Mouse (Mus musculus) neural tube, embryonic 15.5 days (tissue): Measurements from ENCODE around the gene Cpsf4l. TPM values are rescaled to one million over a fixed set of nuclear protein-coding genes. Genes with fewer than 3 reads are reported as not detected.

Source experiments
- ATAC-seq: fragments of 200-750 bp; cut with Nextera tagmentation; 2 replicates; pipeline ENCODE4 v1.8.0; 2017; ENCODE audit warnings: mild to moderate bottlenecking, moderate TSS enrichment, moderate library complexity; ENCODE audit not compliant: low FRiP score
- H3K27ac ChIP-seq: fragments of 300-500 bp; sonication (generic); replicated peaks from 2 replicates; pipeline ENCODE4 v1.5.1; 2015; ENCODE audit warnings: mild to moderate bottlenecking, inconsistent platforms
- H3K27me3 ChIP-seq: fragments of 300-500 bp; sonication (generic); replicated peaks from 2 replicates; pipeline ENCODE4 v1.6.1; 2015; ENCODE audit warnings: inconsistent platforms
- H3K36me3 ChIP-seq: fragments of 300-500 bp; sonication (generic); 2 replicates; pipeline ENCODE4 v1.6.1; 2015; ENCODE audit warnings: inconsistent platforms
- H3K4me1 ChIP-seq: fragments of 300-500 bp; sonication (generic); 2 replicates; pipeline ENCODE4 v1.6.1; 2015; ENCODE audit warnings: inconsistent platforms
- H3K4me2 ChIP-seq: fragments of 300-500 bp; sonication (generic); 2 replicates; pipeline ENCODE4 v1.6.1; 2015; ENCODE audit warnings: inconsistent platforms, mild to moderate bottlenecking, moderate library complexity
- H3K4me3 ChIP-seq: fragments of 300-500 bp; sonication (generic); replicated peaks from 2 replicates; pipeline ENCODE4 v1.5.1; 2015; ENCODE audit warnings: mild to moderate bottlenecking, inconsistent platforms
- H3K9ac ChIP-seq: fragments of 300-500 bp; sonication (generic); replicated peaks from 2 replicates; pipeline ENCODE4 v1.6.1; 2015; ENCODE audit warnings: mild to moderate bottlenecking, inconsistent platforms
- H3K9me3 ChIP-seq: fragments of 300-500 bp; sonication (generic); replicated peaks from 2 replicates; pipeline ENCODE4 v1.6.1; 2016; ENCODE audit warnings: inconsistent platforms
- WGBS: fragments of 180-500 bp; shearing (Covaris S2); methylation state at CpG from one replicate; pipeline ENCODE4 v1.1.7; 2015; ENCODE audit warnings: mixed read lengths; 5-methylcytosine and 5-hydroxymethylcytosine counted together
- polyA plus RNA-seq: library from polyadenylated mRNA; unstranded; fragments of >200 nt; fragmentation: Nextera tagmentation; extraction: Ambion mirVana; gene quantifications from 2 replicates; pipeline ENCODE4 v1.2.1, GENCODE M21; 2015

The Cpsf4l gene
- polyA plus RNA-seq, 1 experiment from 2014 or later: 0.27 TPM

DNA sequence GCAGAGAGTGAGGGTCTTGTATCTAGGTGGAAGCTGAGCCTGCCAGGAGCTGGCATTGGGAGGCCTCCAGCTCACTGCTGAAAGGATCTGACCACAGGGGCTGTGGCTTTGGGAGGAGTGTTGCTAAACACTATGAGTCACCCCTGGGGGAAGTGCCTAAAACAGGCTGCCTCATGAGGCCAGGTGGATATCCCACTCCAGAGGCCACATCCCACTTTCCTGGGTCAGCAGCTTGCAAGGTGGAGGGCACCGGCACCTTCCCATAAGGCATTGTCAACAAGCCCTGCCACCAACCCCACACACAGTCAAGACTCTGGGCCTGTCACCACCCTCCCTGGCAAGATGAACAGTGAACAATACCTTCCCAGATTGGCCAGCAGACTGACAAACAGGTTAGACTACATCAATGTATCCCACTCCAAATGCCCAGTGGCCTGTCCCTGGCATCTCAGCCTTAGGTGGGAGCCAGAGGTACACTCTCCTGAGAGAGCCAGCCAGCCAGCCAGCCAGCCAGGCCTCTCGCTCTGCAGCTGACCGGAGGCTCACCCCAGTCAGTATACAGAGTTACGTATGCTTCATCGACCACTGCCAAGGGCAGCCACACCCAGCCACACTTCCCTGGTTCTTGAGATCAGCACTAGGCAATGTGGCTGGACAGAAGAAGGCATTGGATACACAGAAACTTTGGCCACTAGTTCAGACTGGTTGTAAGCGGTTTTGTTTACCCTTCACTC, 24.0 kb upstream of the Cpsf4l start:
- ATAC-seq: 0 out of 2 replicates have a peak, but pooled peaks have one; percentile 16
- Histone ChIP-seq H3K4me1 (peaks cover 56% of the 10 kb centered on the region), H3K9ac (no peak overlapping the region), H3K4me3 (no peak overlapping the region), H3K9me3 (no peaks in the 10 kb centered on the region), H3K27me3 (no peaks in the 10 kb centered on the region), H3K27ac (no peak overlapping the region), H3K36me3 (peaks cover 6% of the 10 kb centered on the region), H3K4me2 (no peak overlapping the region)
- 41% methylated on average over 6 of the region's 6 CpGs for WGBS

DNA sequence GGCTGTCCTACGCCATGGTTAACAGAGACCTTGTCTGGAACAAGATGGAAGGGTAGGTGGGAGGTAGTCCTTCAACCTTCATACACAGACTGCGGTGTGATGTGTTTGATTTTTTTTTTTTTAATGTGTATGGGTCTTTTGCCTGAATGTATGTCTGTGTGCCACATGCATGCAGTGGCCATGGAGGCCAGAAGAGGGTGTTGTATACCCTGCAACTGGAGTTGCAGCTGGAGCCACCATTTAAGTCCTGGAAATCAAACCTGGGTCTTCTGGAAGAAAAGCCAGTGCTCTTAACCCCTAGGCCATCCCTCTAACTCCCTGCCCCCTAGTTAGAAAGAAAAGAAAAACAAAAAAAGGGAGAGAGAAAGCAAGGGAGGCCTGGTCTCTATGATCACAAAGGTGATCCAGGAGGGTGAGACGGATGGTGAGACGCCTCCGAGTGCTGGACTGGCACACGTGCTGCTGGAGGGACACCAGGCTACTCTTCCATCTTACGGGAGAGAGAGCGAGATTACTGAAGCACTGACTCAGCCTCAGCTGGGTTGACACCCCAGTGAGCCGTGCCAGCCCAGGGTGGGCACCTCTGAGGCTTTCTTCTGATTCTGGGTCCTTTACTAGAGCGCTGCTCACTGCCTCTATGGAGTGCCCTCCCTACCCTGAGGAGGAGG, 22.3 kb upstream of the Cpsf4l start:
- Histone ChIP-seq H3K4me3 (no peak overlapping the region), H3K9ac (no peak overlapping the region), H3K27me3 (no peaks in the 10 kb centered on the region), H3K9me3 (no peaks in the 10 kb centered on the region), H3K36me3 (peaks cover 23% of the 10 kb centered on the region), H3K4me1 (peaks cover 60% of the 10 kb centered on the region), H3K4me2 (no peak overlapping the region), H3K27ac (no peak overlapping the region)
- ATAC-seq: no peak
- 92% methylated on average over 10 of the region's 10 CpGs for WGBS

DNA sequence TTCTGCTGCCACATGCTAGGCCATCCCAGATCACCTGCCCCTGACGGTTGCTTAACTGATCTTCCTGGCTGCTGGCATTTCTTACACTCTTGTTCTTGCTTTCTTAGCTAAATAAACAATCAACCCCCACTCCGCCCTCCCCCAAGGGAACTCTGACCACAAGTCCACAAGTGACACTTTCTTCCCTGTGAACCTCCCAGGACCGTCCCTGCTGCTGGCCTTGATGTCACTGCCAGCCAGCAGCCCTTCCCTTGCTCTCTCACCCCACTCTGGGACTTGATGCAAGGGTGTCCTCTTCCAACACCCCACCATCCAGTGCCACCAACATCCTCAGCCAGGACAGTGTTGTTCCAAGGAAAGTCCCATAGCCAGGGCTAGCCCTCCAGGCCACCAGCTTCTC, 21.1 kb upstream of the Cpsf4l start:
- WGBS: 88% methylated on average over 3 of the region's 3 CpGs
- Histone ChIP-seq H3K4me2 (no peak overlapping the region), H3K27ac (no peak overlapping the region), H3K9ac (no peak overlapping the region), H3K9me3 (no peaks in the 10 kb centered on the region), H3K4me3 (no peak overlapping the region), H3K4me1 (peaks cover 57% of the 10 kb centered on the region), H3K27me3 (no peaks in the 10 kb centered on the region), H3K36me3 (peaks cover 26% of the 10 kb centered on the region)
- ATAC-seq: no peak

DNA sequence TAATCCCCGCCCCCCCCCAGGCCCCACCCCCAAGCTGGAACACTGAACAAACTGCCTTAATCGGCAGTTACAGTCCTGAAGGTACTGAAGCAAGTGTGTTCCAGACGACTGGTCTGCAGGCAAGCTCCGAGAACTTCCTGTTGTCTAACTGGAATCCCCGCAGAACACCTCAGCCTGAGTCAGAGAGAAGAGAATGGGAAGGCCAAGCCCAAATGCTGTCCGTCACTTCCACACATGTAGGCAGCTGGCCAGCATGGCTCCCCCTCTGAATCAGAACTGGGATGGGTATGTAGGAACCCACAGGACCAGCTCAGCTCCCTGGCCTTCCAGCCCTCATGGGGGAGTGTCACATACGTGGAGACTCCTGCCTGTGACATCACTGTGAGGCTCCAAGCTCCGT, 20.1 kb upstream of the Cpsf4l start:
- 74% methylated on average over 8 of the region's 8 CpGs for WGBS
- peaks cover 66% of the 10 kb centered on the region for H3K4me1 ChIP-seq
- H3K27ac ChIP-seq: no peak overlapping the region
- H3K9ac ChIP-seq: no peak overlapping the region
- H3K4me3 ChIP-seq: no peak overlapping the region
- no peaks in the 10 kb centered on the region for H3K9me3 ChIP-seq
- H3K27me3 ChIP-seq: no peaks in the 10 kb centered on the region
- ATAC-seq: no peak
- H3K4me2 ChIP-seq: no peak overlapping the region
- peaks cover 26% of the 10 kb centered on the region for H3K36me3 ChIP-seq

DNA sequence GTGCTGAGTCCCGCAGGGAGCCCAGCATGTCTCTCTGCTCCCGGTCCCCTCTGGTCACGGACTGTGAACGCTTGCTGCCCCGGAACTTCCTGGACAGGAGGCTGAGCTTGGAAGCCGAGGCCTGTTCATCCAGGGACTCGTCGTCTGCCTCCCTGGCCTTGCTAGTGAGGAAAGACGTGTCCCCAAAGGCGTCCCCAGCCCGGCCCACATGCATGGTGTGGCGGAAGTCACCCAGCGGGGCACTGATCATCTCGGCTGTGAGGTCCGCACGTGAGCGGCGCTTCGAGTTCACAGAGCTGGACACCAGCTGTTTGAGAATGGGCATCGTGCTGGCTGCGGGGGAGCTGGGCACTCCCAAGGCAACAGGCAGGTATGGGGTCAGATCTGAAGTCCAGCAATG, 19.4 kb upstream of the Cpsf4l start:
- ATAC-seq: no peak
- Histone ChIP-seq H3K4me2 (no peak overlapping the region), H3K36me3 (peaks cover 26% of the 10 kb centered on the region), H3K4me1 (peaks cover 63% of the 10 kb centered on the region), H3K9ac (no peak overlapping the region), H3K27ac (no peak overlapping the region), H3K27me3 (no peaks in the 10 kb centered on the region), H3K4me3 (no peak overlapping the region), H3K9me3 (no peaks in the 10 kb centered on the region)
- WGBS: 85% methylated on average over 21 of the region's 21 CpGs

GRCm38 (mm10) chr11:113727992-113728391, 18.2 kb upstream of the Cpsf4l start:
- Histone ChIP-seq H3K27me3 (no peaks in the 10 kb centered on the region), H3K36me3 (peaks cover 26% of the 10 kb centered on the region), H3K4me2 (no peak overlapping the region), H3K9ac (no peak overlapping the region), H3K9me3 (no peaks in the 10 kb centered on the region), H3K4me1 (peaks cover 51% of the 10 kb centered on the region), H3K4me3 (no peak overlapping the region), H3K27ac (no peak overlapping the region)
- WGBS: 76% methylated on average over 6 of the region's 6 CpGs
- ATAC-seq: no peak

GRCm38 (mm10) chr11:113726994-113727888, 17.4 kb upstream of the Cpsf4l start:
- H3K4me2 ChIP-seq: no peak overlapping the region
- no peak overlapping the region for H3K9ac ChIP-seq
- ATAC-seq: no peak
- no peaks in the 10 kb centered on the region for H3K27me3 ChIP-seq
- WGBS: 69% methylated on average over 14 of the region's 14 CpGs
- no peak overlapping the region for H3K4me3 ChIP-seq
- peaks cover 26% of the 10 kb centered on the region for H3K36me3 ChIP-seq
- H3K27ac ChIP-seq: 0 out of 2 replicates have a peak overlapping the region, but pooled peaks have one; percentile 56
- H3K4me1 ChIP-seq: peaks cover 51% of the 10 kb centered on the region
- H3K9me3 ChIP-seq: no peaks in the 10 kb centered on the region

- WGBS: 51% methylated on average over 4 of the region's 4 CpGs
- Histone ChIP-seq H3K4me3 (no peak overlapping the region), H3K4me1 (peaks cover 47% of the 10 kb centered on the region), H3K27ac (peak overlapping the region; percentile 72), H3K36me3 (peaks cover 26% of the 10 kb centered on the region), H3K9ac (no peak overlapping the region), H3K9me3 (no peaks in the 10 kb centered on the region), H3K27me3 (no peaks in the 10 kb centered on the region), H3K4me2 (no peak overlapping the region)
- ATAC-seq: peak; percentile 46
Observed at GRCm38 (mm10) chr11:113725235-113726048, 15.6 kb upstream of the Cpsf4l start.

DNA sequence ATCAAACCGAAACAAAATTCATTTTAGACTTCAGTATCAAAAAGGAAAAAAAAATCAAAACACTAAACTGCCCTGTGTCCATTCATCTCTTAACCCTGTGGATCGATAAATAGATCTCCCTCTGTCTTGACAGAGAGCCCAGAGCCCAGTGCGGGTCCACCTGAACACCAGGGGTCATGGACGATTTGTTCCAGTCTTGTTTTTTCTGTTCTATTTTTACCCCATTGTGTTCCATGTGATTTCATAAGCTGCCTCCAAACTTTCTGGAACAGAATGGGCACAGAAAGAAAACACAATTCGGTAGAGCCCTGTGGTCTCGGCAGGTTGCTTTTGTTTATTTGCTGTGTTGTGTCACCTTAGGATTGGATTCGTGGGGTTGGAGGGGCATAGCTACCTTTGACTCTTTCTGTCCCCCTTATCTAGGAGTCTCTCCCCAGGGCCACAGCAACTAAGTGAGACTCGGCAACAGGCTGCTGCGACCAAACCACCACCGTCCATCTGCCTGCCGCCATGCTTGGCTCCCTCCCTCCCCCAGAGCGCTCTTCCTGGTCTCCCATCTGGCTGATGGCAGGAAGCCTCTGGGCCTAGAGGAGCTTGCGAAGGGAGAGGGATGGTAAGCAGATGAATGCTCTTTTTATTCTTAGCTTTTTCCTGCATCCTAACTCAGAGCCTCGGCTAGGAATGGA, 12.7 kb upstream of the Cpsf4l start:
- Histone ChIP-seq H3K27me3 (no peaks in the 10 kb centered on the region), H3K9me3 (no peaks in the 10 kb centered on the region), H3K27ac (no peak overlapping the region), H3K4me1 (peaks cover 22% of the 10 kb centered on the region), H3K4me3 (no peak overlapping the region), H3K9ac (no peak overlapping the region), H3K36me3 (peaks cover 8% of the 10 kb centered on the region), H3K4me2 (no peak overlapping the region)
- 76% methylated on average over 14 of the region's 14 CpGs for WGBS
- no peak for ATAC-seq

GRCm38 (mm10) chr11:113717767-113718424, 8.1 kb upstream of the Cpsf4l start:
- H3K36me3 ChIP-seq: no peaks in the 10 kb centered on the region
- no peak overlapping the region for H3K9ac ChIP-seq
- H3K4me1 ChIP-seq: no peaks in the 10 kb centered on the region
- 55% methylated on average over 16 of the region's 16 CpGs for WGBS
- no peaks in the 10 kb centered on the region for H3K27me3 ChIP-seq
- H3K4me2 ChIP-seq: no peak overlapping the region
- no peak overlapping the region for H3K4me3 ChIP-seq
- no peak overlapping the region for H3K27ac ChIP-seq
- no peaks in the 10 kb centered on the region for H3K9me3 ChIP-seq
- no peak for ATAC-seq
